Mouse (Mus musculus) neutrophil, adult 5-6 weeks (primary cell): Measurements from ENCODE around the gene Gga3. TPM values are rescaled to one million over a fixed set of nuclear protein-coding genes. Genes with fewer than 3 reads are reported as not detected.

Experiments used
- ATAC-seq: fragments of 151-379, 151-347 bp; 2 replicates; pipeline ENCODE4 v1.8.0; 2017; ENCODE audit warnings: mild to moderate bottlenecking, moderate TSS enrichment; ENCODE audit not compliant: insufficient number of reproducible peaks, poor library complexity, low FRiP score, severe bottlenecking; ENCODE audit errors: extremely low read depth
- total RNA-seq: library from RNA; stranded (forward); fragments of 200-1000 nt; gene quantifications from 2 replicates; pipeline ENCODE4 v1.2.3, GENCODE M21; 2017

The Gga3 gene
- total RNA-seq, 1 experiment from 2014 or later: 82.1 TPM

DNA sequence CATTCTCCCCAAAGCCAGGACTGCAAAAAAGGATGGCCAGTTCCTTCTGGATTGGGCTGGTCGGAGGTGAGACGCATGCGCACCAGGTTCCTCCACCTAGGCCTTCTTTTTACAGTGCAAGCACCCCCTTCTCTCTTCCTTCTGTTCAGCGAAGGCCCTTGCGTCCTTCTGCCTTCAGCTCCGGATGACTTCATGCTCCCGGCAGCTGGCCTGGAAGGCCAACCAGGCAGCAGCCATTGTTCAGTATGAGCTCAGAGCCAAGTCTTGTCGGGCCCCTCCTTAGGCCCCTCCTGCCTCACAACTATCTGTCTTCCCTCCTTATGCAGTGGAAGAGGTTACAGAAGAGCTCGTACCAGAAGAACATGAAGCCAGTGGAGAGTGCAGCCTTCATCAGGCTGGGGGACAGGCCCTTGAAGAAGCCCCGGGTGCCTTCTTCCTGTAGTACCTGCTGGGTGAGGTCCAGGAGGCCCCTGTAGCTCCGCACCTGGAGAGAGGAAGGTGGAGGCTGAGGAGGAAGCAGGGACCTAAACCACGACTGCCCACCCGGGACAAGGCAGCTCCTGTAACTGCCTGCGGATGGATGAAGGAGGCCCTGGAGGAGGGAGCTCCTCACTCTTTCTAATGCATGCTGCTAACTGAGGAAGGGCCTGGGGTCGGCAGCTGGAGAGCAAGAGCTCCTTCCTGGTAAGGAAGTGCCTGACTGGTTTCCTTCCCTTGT is 11.4 kb upstream of the Gga3 start:
- ATAC-seq: no peak

DNA sequence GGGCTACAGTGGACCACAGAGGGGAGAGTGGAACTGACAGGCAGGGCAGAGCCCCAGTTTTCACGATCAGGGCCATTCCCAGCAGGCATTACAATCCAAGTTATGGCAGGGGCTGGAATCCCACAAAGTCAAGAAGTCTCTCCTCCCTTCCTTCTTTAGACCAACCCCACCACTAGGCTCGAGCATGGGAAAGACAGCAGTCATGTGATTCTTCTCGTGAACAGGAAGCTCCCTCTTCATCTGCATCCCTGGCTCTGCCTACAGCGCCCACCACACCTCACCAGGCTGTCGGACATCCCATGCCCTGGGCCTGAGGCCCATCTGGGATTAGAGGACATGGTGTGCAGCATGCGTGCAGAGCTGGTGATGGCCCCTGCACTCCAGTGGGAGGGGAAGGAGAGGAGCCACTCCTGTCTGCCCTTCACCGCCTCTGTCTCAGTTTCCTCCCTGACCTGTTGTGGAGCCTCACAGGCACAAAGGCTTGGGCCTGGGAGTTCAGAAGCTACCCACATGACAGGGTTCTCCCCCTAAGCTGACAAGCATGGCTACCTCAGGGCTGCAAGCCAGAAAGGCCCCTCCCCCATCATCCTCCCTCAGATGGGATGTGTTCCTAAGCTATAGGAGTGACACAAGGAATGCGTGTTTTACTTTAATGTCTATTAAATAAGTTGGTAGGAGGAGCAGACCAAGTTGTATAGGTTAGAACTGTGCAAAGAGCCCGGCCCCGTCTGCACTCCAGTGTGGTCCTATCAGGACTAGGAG is 10.7 kb upstream of the Gga3 start:
- no peak for ATAC-seq

DNA sequence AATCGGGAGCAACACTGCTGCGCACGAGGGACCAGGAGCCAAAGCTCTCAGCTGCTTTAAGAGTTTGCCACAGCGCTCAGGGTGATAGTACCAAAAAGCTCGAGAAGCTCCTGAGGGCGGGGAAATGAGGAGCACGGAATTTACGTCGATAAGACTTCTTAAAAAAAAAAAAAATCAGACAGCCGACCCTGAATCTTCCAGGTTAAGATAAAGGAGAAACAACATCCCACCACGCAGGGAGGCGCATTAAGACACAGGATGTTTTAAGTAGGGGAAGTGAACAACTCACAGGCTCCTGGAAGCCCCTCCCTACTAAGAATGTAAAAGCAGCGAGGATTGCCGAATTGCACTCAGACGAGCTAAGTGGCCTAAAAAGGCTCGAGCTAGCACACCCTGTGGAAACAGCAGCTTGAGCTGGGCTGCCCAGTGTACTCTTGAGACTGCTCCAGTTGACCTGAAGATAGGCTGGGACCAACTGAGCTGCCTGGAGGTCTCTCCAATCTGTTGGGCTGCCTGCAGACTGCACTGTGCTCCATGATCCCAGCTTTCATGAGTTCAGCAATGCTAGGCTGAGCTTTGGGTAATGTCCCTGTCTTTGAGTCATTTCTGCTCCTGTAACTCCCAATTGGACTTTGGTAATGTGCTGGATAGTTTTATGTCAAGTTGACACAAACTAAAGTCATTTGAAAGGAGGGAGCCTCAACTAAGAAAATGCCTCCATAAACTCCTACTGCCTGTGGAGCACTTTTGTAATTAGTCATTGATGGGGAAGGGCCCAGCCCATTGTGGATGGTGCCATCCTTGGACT is 9.5 kb upstream of the Gga3 start:
- 0 out of 2 replicates have a peak, but pooled peaks have one; percentile 10 for ATAC-seq

DNA sequence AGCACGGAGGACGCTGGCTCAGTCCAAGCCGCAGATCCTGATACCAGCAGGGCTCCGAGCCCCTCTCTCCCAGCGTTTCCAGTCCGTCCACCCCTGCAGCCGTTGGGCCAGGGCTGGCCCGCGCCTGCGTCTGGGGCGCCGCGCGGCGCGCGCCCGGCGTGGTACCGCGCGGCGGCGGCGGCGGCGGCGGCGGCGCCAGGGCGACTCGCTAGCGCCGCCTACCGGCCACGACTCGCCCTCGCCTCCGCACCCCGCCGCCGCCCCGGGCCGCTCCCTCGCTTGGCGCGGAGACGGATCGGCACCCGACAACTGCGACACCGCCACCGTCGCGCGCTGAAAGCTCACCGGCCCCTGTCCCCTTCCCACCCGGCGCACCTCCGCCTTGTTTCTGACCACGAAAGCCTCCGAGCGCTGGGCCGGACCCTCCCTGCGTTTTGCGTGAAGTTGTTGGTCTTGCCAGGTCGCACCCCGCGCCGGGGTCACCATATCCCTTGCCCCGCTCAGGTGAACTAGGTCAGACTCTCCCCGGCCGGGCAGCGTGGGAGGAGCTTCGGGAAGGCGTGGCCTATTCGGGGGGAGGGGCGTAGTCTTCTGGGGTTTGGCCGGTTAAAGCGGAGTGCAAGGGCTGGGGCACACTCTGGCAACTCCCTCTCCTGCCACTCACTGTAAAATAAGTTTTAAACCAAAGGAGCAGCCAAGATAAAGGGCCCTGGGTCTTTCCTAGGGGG is 8.7 kb upstream of the Gga3 start, which contains the start of gene Mif4gd:
Mif4gd (minus strand) TSS at position 560 of the 728 bp plus-strand sequence.
- ATAC-seq: peak; percentile 87

DNA sequence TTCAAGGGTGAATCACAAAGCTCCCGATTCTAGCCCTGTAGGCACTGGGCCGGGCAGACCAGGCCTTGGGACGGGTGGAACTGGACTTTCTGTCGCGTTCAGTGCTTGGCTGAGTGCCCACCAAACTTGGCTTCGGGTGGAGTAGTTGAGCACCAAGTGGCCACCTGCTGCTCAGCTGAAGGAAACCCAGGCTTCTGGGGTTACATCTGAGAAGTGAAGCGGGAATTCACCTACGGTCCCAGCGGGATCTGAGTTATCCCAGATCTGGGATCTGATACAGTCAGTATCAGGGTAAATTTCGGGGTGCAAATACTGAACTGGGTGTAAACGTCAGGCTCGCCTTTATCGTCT is 8.2 kb upstream of the Gga3 start:
- ATAC-seq: no peak

GRCm38 (mm10) chr11:115611173-115611572 is 7.3 kb upstream of the Gga3 start:
- ATAC-seq: no peak

- no peak for ATAC-seq
Observed at GRCm38 (mm10) chr11:115609576-115609975, 5.7 kb upstream of the Gga3 start.

GRCm38 (mm10) chr11:115608421-115609399 is 4.9 kb upstream of the Gga3 start:
- no peak for ATAC-seq

GRCm38 (mm10) chr11:115606733-115607132 is 2.9 kb upstream of the Gga3 start:
- ATAC-seq: no peak

DNA sequence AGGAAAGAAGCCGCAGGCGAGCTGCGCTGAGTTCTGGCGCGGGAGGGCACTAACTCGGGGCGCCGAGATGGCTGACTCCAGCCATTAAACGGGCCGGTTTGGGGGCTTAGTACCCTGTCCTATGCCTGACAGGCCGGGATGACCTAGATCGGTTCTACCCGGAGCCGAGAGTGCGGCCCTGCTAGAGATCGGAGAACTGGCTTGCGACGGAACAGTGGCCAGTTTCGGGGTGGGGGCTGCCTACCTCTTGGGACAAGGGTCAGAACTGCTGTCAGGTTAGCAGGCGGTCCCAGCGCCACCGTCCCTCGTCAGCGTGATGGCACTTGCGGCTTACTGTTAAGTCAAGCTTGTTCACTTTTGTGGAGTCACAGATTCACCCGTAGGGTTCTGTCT is 449 bp upstream of the Gga3 start:
- no peak for ATAC-seq

GRCm38 (mm10) chr11:115603128-115603475 is 749 bp downstream of the Gga3 start:
- ATAC-seq: no peak

DNA sequence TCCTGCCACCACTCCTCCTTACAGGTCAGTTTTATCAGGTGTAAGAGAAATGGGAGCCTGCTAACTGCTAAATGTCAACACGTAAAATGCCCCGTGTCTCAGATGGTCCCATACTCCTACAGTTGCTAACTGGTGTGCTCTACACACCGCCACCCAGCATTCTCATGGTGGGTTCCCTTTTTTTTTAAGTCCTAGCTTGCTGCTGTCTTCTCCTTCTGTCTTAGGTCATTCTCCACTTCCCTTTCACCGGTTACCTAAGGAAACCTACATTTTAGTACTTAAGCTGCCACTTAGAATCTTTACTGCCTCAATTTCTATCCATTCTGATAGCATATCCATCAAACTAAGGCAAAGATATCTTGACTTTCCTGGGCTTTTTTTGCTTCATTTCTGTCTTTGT is 2.7 kb downstream of the Gga3 start:
- no peak for ATAC-seq

GRCm38 (mm10) chr11:115600743-115601142 is 3.1 kb downstream of the Gga3 start:
- ATAC-seq: no peak

GRCm38 (mm10) chr11:115599722-115600121 is 4.1 kb downstream of the Gga3 start:
- ATAC-seq: no peak

GRCm38 (mm10) chr11:115598309-115598708 is 5.5 kb downstream of the Gga3 start:
- ATAC-seq: no peak

DNA sequence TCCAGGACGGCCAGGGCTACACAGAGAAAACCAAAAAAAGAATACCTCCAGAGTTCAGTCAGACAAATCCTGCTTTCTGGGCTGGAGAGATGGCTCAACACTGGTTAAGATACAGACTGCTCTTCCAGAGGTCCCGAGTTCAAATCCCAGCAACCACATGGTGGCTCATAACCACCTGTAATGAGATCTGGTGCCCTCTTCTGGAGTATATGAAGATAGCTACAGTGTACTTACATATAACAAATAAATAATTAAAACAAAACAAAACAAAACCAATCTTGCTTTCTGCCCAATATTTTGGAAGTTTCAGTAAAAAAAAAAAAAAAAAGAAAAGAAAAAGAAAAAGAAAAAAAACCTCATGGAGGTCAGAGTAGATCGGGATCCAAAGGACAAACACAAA is 8.6 kb downstream of the Gga3 start:
- no peak for ATAC-seq

- ATAC-seq: no peak
Observed at GRCm38 (mm10) chr11:115590526-115591075, 13.2 kb downstream of the Gga3 start.

DNA sequence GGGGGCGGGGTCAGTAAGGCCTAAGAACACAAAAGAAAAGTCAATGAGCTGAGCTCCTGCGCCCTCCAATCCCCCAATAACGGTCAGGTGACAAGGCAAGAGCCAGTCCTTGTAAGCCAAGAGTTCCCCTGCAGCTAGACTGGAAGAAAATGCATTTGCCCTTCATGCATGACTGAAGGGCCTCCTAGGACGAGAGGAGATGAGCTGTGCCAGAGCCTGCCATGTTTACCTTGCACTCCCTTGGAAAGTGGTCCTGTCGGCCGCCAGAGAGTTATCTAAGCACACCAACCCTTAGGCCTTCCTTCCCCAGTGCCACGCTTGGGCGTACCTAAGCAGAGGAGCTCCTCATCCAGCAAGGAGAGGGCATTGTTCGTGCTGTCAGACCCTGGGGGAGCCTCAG is 15.9 kb downstream of the Gga3 start:
- no peak for ATAC-seq
